Mouse (Mus musculus): Measurements from ENCODE around the gene Nckipsd.

DNA sequence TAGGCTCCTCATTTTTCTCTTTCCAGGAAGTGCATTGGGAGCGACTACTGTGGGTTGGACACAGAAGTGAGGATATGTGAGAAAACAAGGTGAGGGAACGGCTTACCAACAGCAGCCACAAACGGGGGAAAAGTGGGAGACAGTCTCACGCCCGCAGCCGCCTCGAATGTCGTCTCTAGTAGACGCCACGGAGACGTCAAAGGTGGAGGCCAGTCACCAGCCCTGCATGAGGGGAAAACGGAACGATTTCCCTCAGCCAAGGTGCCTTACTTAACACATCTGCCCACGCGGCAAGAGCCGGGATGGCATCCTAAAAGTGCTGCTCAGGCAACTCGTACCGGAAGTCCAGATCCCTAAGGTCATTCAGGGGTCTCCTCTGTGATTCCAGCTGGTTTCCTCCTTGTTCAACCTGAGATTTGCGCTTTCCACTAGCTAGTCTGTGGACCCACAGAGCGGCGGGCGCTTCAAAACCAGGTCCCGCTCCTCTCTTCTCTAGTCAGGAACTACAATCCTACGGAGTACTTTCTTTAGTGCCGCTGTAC lies 16.0 kb downstream of the Nckipsd start:
- TF ChIP-seq CTCF (IDR thresholded peaks at IDR 0.05; ENCODE audit: extremely low read depth, insufficient read depth, low read length) (no peak), POLR2A (IDR thresholded peaks at IDR 0.05; ENCODE audit: extremely low read depth, insufficient read depth, low read length) (no peak)
